ENCODE assay signal across 12 mouse cellular contexts in the genomic region with DNA sequence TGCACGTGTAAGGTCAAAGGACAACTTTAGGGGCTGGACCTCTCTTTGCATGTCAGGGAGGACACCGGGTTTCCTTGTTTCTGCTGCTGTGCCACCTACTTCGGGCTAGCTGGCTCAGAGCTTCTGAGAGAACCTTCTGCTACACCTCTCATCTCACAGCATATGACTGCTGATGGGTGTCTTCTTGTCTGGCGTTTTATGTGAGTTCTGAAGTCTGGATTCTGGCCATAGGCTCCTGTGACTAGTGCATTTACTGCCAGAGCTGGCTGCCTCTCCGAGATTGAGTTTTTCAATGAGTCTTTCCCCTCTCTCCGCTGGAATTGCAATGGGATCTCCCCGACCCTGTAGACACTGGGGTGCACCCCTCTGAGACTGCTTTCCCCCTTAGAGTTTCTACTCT.
"Had no signal": no experiment of that assay in that cellular context is flagged by ENCODE, and none has a peak within 500 bp of the region (broad histone marks: within the 10 kb centered on the region; RNA-seq: fewer than 3 reads in every experiment).

No protein-coding gene starts in this region.

- DNase-seq: lung, adult 18-20 months; lung, embryonic 14.5 days; lung, postnatal 10 days; lung, postnatal 4 days; midbrain, embryonic 14.5 days; retina, postnatal 1 day; right cerebral cortex, postnatal 25 days; right cerebral cortex, postnatal 4 days; thymus, adult 2 months; thymus, postnatal 25 days; thymus, postnatal 4 days had no signal

- ATAC-seq: midbrain, embryonic 16.5 days had no signal
